Mouse (Mus musculus) small intestine, adult 2 months (tissue): ENCODE measurements around the gene Otop2.

Experiments used
- CTCF ChIP-seq: fragments of 200-500 bp; IDR thresholded peaks from 2 replicates; pipeline ENCODE4 v1.5.1; 2012; ENCODE audit warnings: low read depth, mild to moderate bottlenecking, control low read depth, inconsistent platforms, low read length, moderate library complexity, mixed read lengths; ENCODE audit not compliant: insufficient replicate concordance, insufficient read length; ENCODE audit errors: extremely low read depth
- POLR2A ChIP-seq: fragments of 200-500 bp; IDR thresholded peaks from 2 replicates; pipeline ENCODE4 v1.6.1; 2012; ENCODE audit warnings: low read depth, mild to moderate bottlenecking, control low read depth, inconsistent platforms, low read length, moderate library complexity

GRCm38 (mm10) chr11:115349976-115350375 is 43.0 kb downstream of the Otop2 start:
- TF ChIP-seq CTCF, result no peak
- TF ChIP-seq POLR2A, result no peak
